Mouse (Mus musculus) urinary bladder, postnatal 0 days (tissue): ENCODE data around the gene Sacm1l. TPM values are rescaled to one million over a fixed set of nuclear protein-coding genes. Genes with fewer than 3 reads are reported as not detected.

Experiments
- polyA plus RNA-seq: library from polyadenylated mRNA; unstranded; fragments of >200 nt; fragmentation: Nextera tagmentation; extraction: Ambion mirVana; gene quantifications from 2 replicates; pipeline ENCODE4 v1.2.1, GENCODE M21; 2015

Gene Sacm1l
- polyA plus RNA-seq, result 34.5 and 43.8 TPM in 2 replicates

DNA sequence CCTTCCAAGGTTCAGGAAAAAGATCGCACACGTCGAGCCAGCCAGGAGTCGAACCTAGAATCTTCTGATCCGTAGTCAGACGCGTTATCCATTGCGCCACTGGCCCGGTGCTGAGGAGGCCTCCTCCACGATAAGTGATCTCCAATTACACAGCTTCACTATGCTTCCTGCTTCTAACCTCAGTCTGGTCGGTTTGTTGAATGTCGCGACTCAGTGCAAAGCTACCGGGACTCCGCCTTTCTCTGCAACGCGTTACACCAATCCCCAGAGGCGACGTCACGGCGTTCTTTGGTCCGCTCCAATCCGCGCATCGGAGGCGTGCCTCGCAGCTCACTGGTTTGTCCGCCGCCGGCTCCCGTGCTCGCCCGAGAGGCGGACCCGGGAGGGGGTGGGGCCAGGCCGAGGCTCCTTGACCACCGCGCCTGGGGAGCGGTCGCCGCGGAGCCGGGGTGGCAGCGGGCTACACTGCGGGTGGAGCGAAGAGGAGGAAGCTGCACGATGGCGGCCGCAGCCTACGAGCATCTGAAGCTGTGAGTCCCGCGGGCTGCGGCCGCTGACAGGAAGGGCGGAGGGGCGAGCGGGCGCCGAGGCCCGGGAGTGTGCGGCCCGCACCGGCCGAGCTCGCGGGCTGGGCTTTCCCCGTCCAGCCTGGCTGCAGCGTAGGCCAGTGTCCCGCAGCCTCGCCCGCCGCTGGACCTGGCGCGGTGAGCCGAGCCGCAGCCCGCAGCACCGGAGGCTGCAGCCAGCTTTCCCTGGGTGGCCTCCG, at the start of gene Sacm1l:
Gene Sacm1l, plus strand, starts transcription at position 368 of the 766 bp plus-strand sequence.

GRCm38 (mm10) chr9:123632281-123632680, 102.7 kb downstream of the Sacm1l start, which contains the start of gene Slc6a20b:
Slc6a20b (minus strand) TSS chr9:123632565.

Other genes with a start within 250 kb of the Sacm1l start
- gene Lars2, start 162.8 kb upstream of the Sacm1l start, polyA plus RNA-seq, result 1,090 and 1,187 TPM in 2 replicates
- 21.2 and 24.5 TPM in 2 replicates for gene Limd1, start 51.1 kb upstream of the Sacm1l start, polyA plus RNA-seq
- 0.11 and 0.20 TPM in 2 replicates for gene Slc6a20b, start 102.8 kb downstream of the Sacm1l start, polyA plus RNA-seq
- gene Ccr9, start 148.7 kb downstream of the Sacm1l start, polyA plus RNA-seq, result 0.07 and 0.19 TPM in 2 replicates
- 0.24 and 0.29 TPM in 2 replicates for gene Slc6a20a, start 149.1 kb downstream of the Sacm1l start, polyA plus RNA-seq
- gene Lztfl1, start 187.9 kb downstream of the Sacm1l start, polyA plus RNA-seq, result 27.5 and 36.4 TPM in 2 replicates